Mouse (Mus musculus) cerebellum, adult 2 months (tissue): ENCODE measurements around the gene Ccl27b.
"Not testable (repeated sequence)": the region's sequence is repeated elsewhere in the genome, so short reads cannot be mapped to it uniquely, and the experiment has no call there.

Source experiments
- CTCF ChIP-seq: fragments of 200-500 bp; IDR thresholded peaks from 2 replicates; pipeline ENCODE4 v1.5.1; 2011; ENCODE audit warnings: low read depth, mild to moderate bottlenecking, control low read depth, low read length, moderate library complexity, borderline replicate concordance; ENCODE audit not compliant: insufficient read depth
- POLR2A ChIP-seq: fragments of 200-500 bp; IDR thresholded peaks from 2 replicates; pipeline ENCODE4 v1.6.1; 2011; ENCODE audit warnings: low read length, control low read depth, borderline replicate concordance; ENCODE audit not compliant: insufficient read depth

DNA sequence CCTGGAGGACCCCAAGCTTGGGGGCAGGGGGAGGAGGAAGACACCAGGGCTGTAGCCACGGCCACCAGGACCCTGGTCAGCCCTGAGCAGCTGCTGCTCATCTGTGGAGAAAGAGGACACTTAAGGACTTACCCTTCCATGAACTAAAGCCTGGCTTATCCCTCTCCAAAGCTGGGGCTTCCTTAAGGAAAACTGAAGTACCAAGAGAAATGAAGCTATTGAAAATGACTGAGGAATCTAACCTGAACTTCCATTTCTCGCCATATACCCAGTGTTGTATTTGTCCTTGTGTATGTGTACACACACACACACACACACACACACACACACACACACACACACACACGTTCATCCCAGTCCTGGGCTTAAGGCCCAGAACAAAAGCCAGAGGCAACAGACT is 6.7 kb downstream of the Ccl27b start, which contains the start of gene Il11ra2:
- TF ChIP-seq CTCF, POLR2A: not testable (repeated sequence)
